Mouse (Mus musculus): Measurements from ENCODE around the gene Pde6d. TPM values are rescaled to one million over a fixed set of nuclear protein-coding genes. Genes with fewer than 3 reads are reported as not detected.

The Pde6d gene
- total RNA-seq, 1 experiment from 2014 or later: 4.1 TPM

Other genes with a start within 250 kb of the Pde6d start
- gene Ncl, start 223.2 kb downstream of the Pde6d start, total RNA-seq (2017): 271 to 340 TPM (median 288 TPM) in 3 replicates
- not detected in 3 replicates for gene Nmur1, start 156.4 kb downstream of the Pde6d start, total RNA-seq (2017)
- gene Tex44, start 156.3 kb downstream of the Pde6d start, total RNA-seq (2017): not detected in 3 replicates
- gene Ptma, start 55.9 kb downstream of the Pde6d start, total RNA-seq (2017): 2,048 to 2,960 TPM (median 2,606 TPM) in 3 replicates
- 5.7 to 10.7 TPM (median 8.9 TPM) in 3 replicates for gene Cops7b, start 275 bp upstream of the Pde6d start, total RNA-seq (2017)
- not detected in 3 replicates for gene Nppc, start 87.9 kb upstream of the Pde6d start, total RNA-seq (2017)
- gene Dis3l2, start 121.2 kb upstream of the Pde6d start, total RNA-seq (2017): 9.6 to 26.3 TPM (median 12.6 TPM) in 3 replicates